Mouse (Mus musculus) C2C12 (cell line): ENCODE results near the gene Foxa3. TPM values are rescaled to one million over a fixed set of nuclear protein-coding genes. Genes with fewer than 3 reads are reported as not detected.

Experiments used
- H3K27me3 ChIP-seq: one replicate; pipeline ENCODE4 v1.6.1; 2011; ENCODE audit not compliant: control insufficient read depth, insufficient read depth, insufficient read length
- H3K36me3 ChIP-seq: one replicate; pipeline ENCODE4 v1.6.1; 2011; ENCODE audit not compliant: control insufficient read depth, insufficient read depth
- H3K4me3 ChIP-seq: one replicate; pipeline ENCODE4 v1.5.1; 2011; ENCODE audit warnings: mild to moderate bottlenecking, control low read depth; ENCODE audit not compliant: poor library complexity, insufficient read depth, severe bottlenecking
- H3K79me2 ChIP-seq: one replicate; pipeline ENCODE4 v1.6.1; 2011; ENCODE audit not compliant: control insufficient read depth, insufficient read depth
- H3K79me3 ChIP-seq: one replicate; pipeline ENCODE4 v1.6.1; 2011; ENCODE audit warnings: low read depth, control low read depth
- H3ac ChIP-seq: one replicate; pipeline ENCODE3; 2011; ENCODE audit warnings: low read depth; ENCODE audit not compliant: control insufficient read depth, insufficient read length
- CEBPB ChIP-seq: IDR thresholded peaks from one replicate; pipeline ENCODE4 v1.6.1; 2011; ENCODE audit warnings: low read depth, mild to moderate bottlenecking, control low read depth, moderate library complexity
- CTCF ChIP-seq: IDR thresholded peaks from one replicate; pipeline ENCODE4 v1.5.1; 2011; ENCODE audit not compliant: control insufficient read depth, insufficient read depth, insufficient read length
- FOSL1 ChIP-seq: IDR thresholded peaks from one replicate; pipeline ENCODE4 v1.8.0; 2011; ENCODE audit warnings: mild to moderate bottlenecking, low read length; ENCODE audit not compliant: poor library complexity, insufficient read depth, severe bottlenecking
- MAX ChIP-seq: IDR thresholded peaks from one replicate; pipeline ENCODE4 v1.6.1; 2011; ENCODE audit warnings: mild to moderate bottlenecking, control low read depth
- MYOD1 ChIP-seq: IDR thresholded peaks from one replicate; pipeline ENCODE4 v1.6.1; 2011; ENCODE audit warnings: low read depth; ENCODE audit not compliant: control insufficient read depth, insufficient read length
- MYOG ChIP-seq: IDR thresholded peaks from one replicate; pipeline ENCODE4 v1.6.1; 2011; ENCODE audit not compliant: control insufficient read depth, insufficient read length; ENCODE audit errors: extremely low read depth
- USF1 ChIP-seq: IDR thresholded peaks from one replicate; pipeline ENCODE4 v1.6.1; 2011; ENCODE audit warnings: low read depth, mild to moderate bottlenecking, control low read depth, moderate library complexity
- polyA plus RNA-seq: library from polyadenylated mRNA; unstranded; fragments of >200 nt; fragmentation: generic; extraction: Trizol; gene quantifications from one replicate; pipeline ENCODE4 v1.2.1, GENCODE M21; 2012; ENCODE audit warnings: missing spikeins

Gene Foxa3
- polyA plus RNA-seq, 1 experiment: 0.07 TPM

DNA sequence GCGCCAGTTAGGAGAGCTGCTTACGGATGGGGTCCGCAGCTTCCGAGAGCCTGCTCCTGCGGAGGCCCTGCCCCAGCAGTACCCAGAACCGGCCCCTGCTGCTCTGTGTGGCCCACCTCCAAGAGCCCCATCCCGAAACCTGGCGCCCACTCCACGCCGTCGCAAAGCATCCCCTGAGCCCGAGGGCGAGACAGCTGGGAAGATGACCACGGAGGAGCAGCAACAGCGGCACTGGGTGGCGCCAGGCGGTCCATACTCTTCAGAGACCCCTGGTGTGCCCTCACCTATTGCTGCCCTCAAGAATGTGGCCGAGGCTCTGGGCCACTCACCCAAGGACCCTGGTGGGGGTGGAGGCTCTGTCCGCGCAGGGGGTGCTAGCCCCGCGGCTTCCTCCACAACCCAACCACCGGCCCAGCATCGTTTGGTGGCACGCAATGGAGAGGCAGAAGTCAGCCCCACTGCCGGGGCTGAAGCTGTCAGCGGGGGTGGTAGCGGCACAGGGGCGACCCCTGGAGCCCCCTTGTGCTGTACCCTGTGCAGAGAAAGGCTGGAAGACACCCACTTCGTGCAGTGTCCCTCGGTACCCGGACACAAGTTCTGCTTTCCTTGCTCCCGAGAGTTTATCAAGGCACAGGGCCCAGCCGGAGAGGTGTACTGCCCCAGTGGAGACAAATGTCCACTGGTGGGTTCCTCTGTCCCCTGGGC is 17.8 kb downstream of the Foxa3 start:
- H3K79me2 ChIP-seq: peaks cover 33% of the 10 kb centered on the region
- no peak for TF ChIP-seq CEBPB
- no peak for TF ChIP-seq FOSL1
- TF ChIP-seq MAX: no peak
- no peak for TF ChIP-seq USF1
- no peak for TF ChIP-seq MYOD1
- no peak for TF ChIP-seq MYOG
- TF ChIP-seq CTCF: no peak
- H3ac ChIP-seq: peak overlapping the region; percentile 97
- H3K27me3 ChIP-seq: no peaks in the 10 kb centered on the region
- H3K4me3 ChIP-seq: no peak overlapping the region
- peaks cover 18% of the 10 kb centered on the region for H3K79me3 ChIP-seq
- peaks cover 4% of the 10 kb centered on the region for H3K36me3 ChIP-seq

DNA sequence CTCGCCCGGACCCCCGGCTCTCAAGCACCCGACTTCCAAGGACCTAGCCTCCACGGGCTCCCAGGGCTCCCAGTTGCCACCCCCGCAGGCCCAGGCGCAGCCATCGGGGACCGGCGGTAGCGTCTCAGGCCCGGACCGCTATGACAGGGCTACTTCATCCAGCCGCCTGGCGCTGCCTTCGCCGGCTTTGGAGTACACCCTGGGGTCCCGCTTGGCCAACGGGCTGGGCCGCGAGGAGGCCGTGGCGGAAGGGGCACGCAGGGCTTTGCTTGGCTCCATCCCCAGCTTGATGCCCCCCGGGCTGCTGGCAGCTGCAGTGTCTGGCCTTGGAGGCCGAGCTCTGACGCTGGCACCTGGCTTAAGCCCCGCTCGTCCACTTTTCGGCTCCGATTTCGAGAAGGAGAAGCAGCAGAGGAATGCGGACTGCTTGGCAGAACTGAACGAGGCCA is 18.7 kb downstream of the Foxa3 start:
- TF ChIP-seq MAX (no peak), MYOD1 (no peak), CEBPB (no peak), CTCF (no peak), FOSL1 (no peak), USF1 (no peak), MYOG (no peak)
- H3K79me3 ChIP-seq: peaks cover 18% of the 10 kb centered on the region
- peak overlapping the region; percentile 45 for H3K4me3 ChIP-seq
- no peaks in the 10 kb centered on the region for H3K27me3 ChIP-seq
- H3K36me3 ChIP-seq: peaks cover 4% of the 10 kb centered on the region
- H3ac ChIP-seq: peak overlapping the region; percentile 97
- H3K79me2 ChIP-seq: peaks cover 33% of the 10 kb centered on the region

GRCm38 (mm10) chr7:19003902-19004630 is 19.3 kb downstream of the Foxa3 start, which contains the start of gene Irf2bp1:
Gene Irf2bp1 (plus strand): TSS chr7:19004044.
- Histone ChIP-seq H3K79me3 (peaks cover 18% of the 10 kb centered on the region), H3K27me3 (no peaks in the 10 kb centered on the region), H3K79me2 (peaks cover 33% of the 10 kb centered on the region), H3K4me3 (peak within 1 kb of the TSS; percentile 45), H3K36me3 (peaks cover 4% of the 10 kb centered on the region), H3ac (peak within 1 kb of the TSS; percentile 97)
- TF ChIP-seq USF1 (no peak), MAX (peak; percentile 58), MYOG (no peak)

DNA sequence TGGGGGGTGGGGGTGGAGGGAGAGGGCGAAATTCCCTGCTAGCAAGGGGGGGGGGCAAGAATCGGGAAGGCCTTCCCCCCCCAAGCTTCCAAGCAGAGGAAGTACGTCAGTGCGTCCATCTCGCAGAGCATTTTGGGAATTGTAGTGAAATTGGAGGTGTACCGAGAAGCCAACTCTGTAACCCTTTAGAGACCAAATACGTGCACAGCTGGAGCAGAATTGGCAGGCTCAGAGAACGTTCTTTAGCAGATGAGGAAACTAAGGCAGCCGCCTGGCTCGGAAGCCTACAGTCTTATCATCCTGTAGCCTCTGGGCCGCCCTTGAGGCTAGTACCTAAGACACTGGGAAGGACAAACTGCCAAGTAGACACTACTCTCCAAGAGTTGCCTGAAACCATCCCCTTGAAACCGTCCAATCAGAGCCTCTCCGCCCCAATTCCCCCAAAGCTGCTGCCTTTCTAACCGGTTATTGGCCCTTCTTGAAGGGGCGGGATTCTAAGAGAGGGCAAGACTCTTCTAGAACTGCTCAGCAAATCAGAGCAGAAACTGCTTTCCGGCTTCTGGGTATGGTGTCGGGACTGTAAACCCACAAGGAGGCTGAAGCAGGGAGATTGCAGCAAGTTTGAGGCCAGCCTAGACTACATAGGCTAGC is 20.4 kb downstream of the Foxa3 start:
- no peak overlapping the region for H3K4me3 ChIP-seq
- H3K36me3 ChIP-seq: peaks cover 4% of the 10 kb centered on the region
- H3K79me3 ChIP-seq: peaks cover 18% of the 10 kb centered on the region
- peaks cover 33% of the 10 kb centered on the region for H3K79me2 ChIP-seq
- H3ac ChIP-seq: peak overlapping the region; percentile 48
- TF ChIP-seq MYOD1 (no peak), MYOG (no peak), CEBPB (no peak)
- no peaks in the 10 kb centered on the region for H3K27me3 ChIP-seq

DNA sequence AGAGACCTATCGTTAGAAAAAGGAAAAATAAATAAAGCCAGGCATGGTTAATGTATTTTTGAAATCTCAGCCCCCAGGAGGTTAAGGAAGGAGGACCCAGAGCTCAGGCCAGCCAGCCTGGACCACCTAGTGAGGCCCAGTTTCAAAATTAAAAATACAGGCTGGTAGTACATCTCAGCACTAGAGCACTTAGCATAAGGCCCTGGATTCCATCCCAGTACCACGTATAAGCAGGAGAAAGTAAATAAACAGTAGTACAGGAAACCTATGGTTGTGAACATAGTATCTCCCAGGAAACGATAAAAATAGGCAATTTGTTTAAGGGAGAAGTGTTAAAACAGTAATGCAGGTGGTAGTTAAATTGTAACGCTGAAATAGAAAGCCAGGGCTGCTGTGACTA is 21.2 kb downstream of the Foxa3 start:
- Histone ChIP-seq H3K79me2 (peaks cover 29% of the 10 kb centered on the region), H3K4me3 (no peak overlapping the region), H3K36me3 (peaks cover 4% of the 10 kb centered on the region), H3K79me3 (peaks cover 18% of the 10 kb centered on the region), H3K27me3 (no peaks in the 10 kb centered on the region), H3ac (no peak overlapping the region)
- TF ChIP-seq FOSL1 (no peak), MYOG (no peak), CEBPB (no peak), USF1 (no peak), MYOD1 (no peak), MAX (no peak), CTCF (no peak)

DNA sequence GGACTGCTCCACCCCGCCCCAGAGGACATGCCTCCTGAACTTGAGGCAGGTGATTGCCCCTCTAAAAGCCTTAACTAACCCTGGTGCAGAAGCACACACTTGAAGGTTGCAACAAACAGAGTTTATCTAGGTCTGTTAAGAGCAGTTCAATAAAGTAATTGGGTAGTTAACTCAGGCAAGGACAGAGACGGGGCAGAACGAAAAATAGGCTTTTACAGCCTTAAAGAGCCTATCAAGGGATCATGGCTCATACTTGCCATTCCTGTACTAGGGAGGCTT is 21.6 kb downstream of the Foxa3 start:
- Histone ChIP-seq H3K27me3 (no peaks in the 10 kb centered on the region), H3K79me3 (peaks cover 16% of the 10 kb centered on the region), H3K36me3 (peaks cover 1% of the 10 kb centered on the region), H3K79me2 (peaks cover 26% of the 10 kb centered on the region), H3K4me3 (no peak overlapping the region), H3ac (no peak overlapping the region)
- no peak for TF ChIP-seq MAX
- no peak for TF ChIP-seq CTCF
- TF ChIP-seq MYOD1: no peak
- TF ChIP-seq USF1: no peak
- TF ChIP-seq FOSL1: no peak
- TF ChIP-seq MYOG: no peak
- TF ChIP-seq CEBPB: no peak
